Mouse (Mus musculus): ENCODE data around the gene Rbm20. TPM values are rescaled to one million over a fixed set of nuclear protein-coding genes. Genes with fewer than 3 reads are reported as not detected.

Gene Rbm20
- polyA plus RNA-seq, 1 experiment from 2014 or later: 3.6 TPM

GRCm38 (mm10) chr19:53893711-53894171 is 216.6 kb downstream of the Rbm20 start:
- Histone ChIP-seq H3K9ac (ENCODE audit: low read depth, low read length) (no peak overlapping the region), H3K9me3 (ENCODE audit: control insufficient read depth, low read length) (no peaks in the 10 kb centered on the region), H3K27ac (ENCODE audit: low read depth, low read length) (no peak overlapping the region), H3K27me3 (ENCODE audit: control insufficient read depth, insufficient read depth, low read length) (no peaks in the 10 kb centered on the region), H3K36me3 (ENCODE audit: control insufficient read depth, insufficient read depth, low read length) (no peaks in the 10 kb centered on the region), H3K4me3 (ENCODE audit: low read length) (no peak overlapping the region), H3K4me1 (ENCODE audit: control insufficient read depth, insufficient read depth, low read length) (peaks cover 12% of the 10 kb centered on the region; the same call in 1 of the 2 replicates), H3K4me2 (replicated peaks; ENCODE audit: low read depth, low read length) (no peak overlapping the region)
- WGBS: 66% methylated on average over 3 of the region's 3 CpGs
- ATAC-seq (ENCODE audit: low FRiP score, low TSS enrichment): no peak

- no peak for ATAC-seq (ENCODE audit: low FRiP score, low TSS enrichment)
These were observed 217.5 kb downstream of the Rbm20 start for GRCm38 (mm10) chr19:53894538-53895121.

GRCm38 (mm10) chr19:53898046-53898445 is 220.9 kb downstream of the Rbm20 start:
- peaks cover 6% of the 10 kb centered on the region; the same call in 1 of the 2 replicates for H3K4me1 ChIP-seq (ENCODE audit: control insufficient read depth, insufficient read depth, low read length)
- no peaks in the 10 kb centered on the region for H3K27me3 ChIP-seq (ENCODE audit: control insufficient read depth, insufficient read depth, low read length)
- ATAC-seq (ENCODE audit: low FRiP score, low TSS enrichment): no peak
- no peak overlapping the region for H3K9ac ChIP-seq (ENCODE audit: low read depth, low read length)
- H3K36me3 ChIP-seq (ENCODE audit: control insufficient read depth, insufficient read depth, low read length): no peaks in the 10 kb centered on the region
- H3K4me2 ChIP-seq (replicated peaks; ENCODE audit: low read depth, low read length): no peak overlapping the region
- WGBS: 90% methylated on average over 5 of the region's 5 CpGs
- H3K9me3 ChIP-seq (ENCODE audit: control insufficient read depth, low read length): no peaks in the 10 kb centered on the region
- no peak overlapping the region for H3K27ac ChIP-seq (ENCODE audit: low read depth, low read length)
- H3K4me3 ChIP-seq (ENCODE audit: low read length): no peak overlapping the region

More at GRCm38 (mm10) chr19:53894538-53895121, 217.5 kb downstream of the Rbm20 start:
- Histone ChIP-seq H3K4me2 (replicated peaks; ENCODE audit: low read depth, low read length) (no peak overlapping the region), H3K4me1 (ENCODE audit: control insufficient read depth, insufficient read depth, low read length) (peaks cover 12% of the 10 kb centered on the region; the same call in 1 of the 2 replicates), H3K9me3 (ENCODE audit: control insufficient read depth, low read length) (no peaks in the 10 kb centered on the region), H3K27me3 (ENCODE audit: control insufficient read depth, insufficient read depth, low read length) (no peaks in the 10 kb centered on the region), H3K36me3 (ENCODE audit: control insufficient read depth, insufficient read depth, low read length) (no peaks in the 10 kb centered on the region), H3K27ac (ENCODE audit: low read depth, low read length) (no peak overlapping the region), H3K9ac (ENCODE audit: low read depth, low read length) (no peak overlapping the region), H3K4me3 (ENCODE audit: low read length) (no peak overlapping the region)
- 70% methylated on average over 12 of the region's 12 CpGs for WGBS

GRCm38 (mm10) chr19:53898498-53898897 is 221.4 kb downstream of the Rbm20 start:
- H3K4me1 ChIP-seq (ENCODE audit: control insufficient read depth, insufficient read depth, low read length): peaks cover 6% of the 10 kb centered on the region; the same call in 1 of the 2 replicates
- H3K9ac ChIP-seq (ENCODE audit: low read depth, low read length): no peak overlapping the region
- 71% methylated on average over 4 of the region's 4 CpGs for WGBS
- H3K27ac ChIP-seq (ENCODE audit: low read depth, low read length): no peak overlapping the region
- no peaks in the 10 kb centered on the region for H3K9me3 ChIP-seq (ENCODE audit: control insufficient read depth, low read length)
- H3K4me2 ChIP-seq (replicated peaks; ENCODE audit: low read depth, low read length): no peak overlapping the region
- no peaks in the 10 kb centered on the region for H3K27me3 ChIP-seq (ENCODE audit: control insufficient read depth, insufficient read depth, low read length)
- no peaks in the 10 kb centered on the region for H3K36me3 ChIP-seq (ENCODE audit: control insufficient read depth, insufficient read depth, low read length)
- no peak overlapping the region for H3K4me3 ChIP-seq (ENCODE audit: low read length)
- no peak for ATAC-seq (ENCODE audit: low FRiP score, low TSS enrichment)

- Histone ChIP-seq H3K9ac (ENCODE audit: low read depth, low read length) (no peak overlapping the region), H3K4me2 (replicated peaks; ENCODE audit: low read depth, low read length) (no peak overlapping the region), H3K36me3 (ENCODE audit: control insufficient read depth, insufficient read depth, low read length) (no peaks in the 10 kb centered on the region), H3K4me1 (ENCODE audit: control insufficient read depth, insufficient read depth, low read length) (no peaks in the 10 kb centered on the region; the same call in 1 of the 2 replicates), H3K4me3 (ENCODE audit: low read length) (no peak overlapping the region), H3K27ac (ENCODE audit: low read depth, low read length) (no peak overlapping the region), H3K27me3 (ENCODE audit: control insufficient read depth, insufficient read depth, low read length) (no peaks in the 10 kb centered on the region), H3K9me3 (ENCODE audit: control insufficient read depth, low read length) (no peaks in the 10 kb centered on the region)
- no peak for ATAC-seq (ENCODE audit: low FRiP score, low TSS enrichment)
- 76% methylated on average over 25 of the region's 25 CpGs for WGBS
These were observed 222.1 kb downstream of the Rbm20 start for GRCm38 (mm10) chr19:53898970-53899900.

- H3K4me2 ChIP-seq (replicated peaks; ENCODE audit: low read depth, low read length): no peak overlapping the region
- no peak overlapping the region for H3K9ac ChIP-seq (ENCODE audit: low read depth, low read length)
- H3K4me1 ChIP-seq (ENCODE audit: control insufficient read depth, insufficient read depth, low read length): peaks cover 4% of the 10 kb centered on the region; the same call in 1 of the 2 replicates
- H3K36me3 ChIP-seq (ENCODE audit: control insufficient read depth, insufficient read depth, low read length): no peaks in the 10 kb centered on the region
- H3K9me3 ChIP-seq (ENCODE audit: control insufficient read depth, low read length): no peaks in the 10 kb centered on the region
- no peaks in the 10 kb centered on the region for H3K27me3 ChIP-seq (ENCODE audit: control insufficient read depth, insufficient read depth, low read length)
- ATAC-seq (ENCODE audit: low FRiP score, low TSS enrichment): no peak
- WGBS: 81% methylated on average over 14 of the region's 14 CpGs
- H3K27ac ChIP-seq (ENCODE audit: low read depth, low read length): no peak overlapping the region
- H3K4me3 ChIP-seq (ENCODE audit: low read length): no peak overlapping the region
These were observed 223.0 kb downstream of the Rbm20 start for GRCm38 (mm10) chr19:53899941-53900610.

- H3K9ac ChIP-seq (ENCODE audit: low read depth, low read length): peak overlapping the region; percentile 66; the same call in 1 of the 2 replicates
- peaks cover 7% of the 10 kb centered on the region for H3K4me1 ChIP-seq (ENCODE audit: control insufficient read depth, insufficient read depth, low read length)
- WGBS: 50% methylated on average over 15 of the region's 15 CpGs
- H3K27ac ChIP-seq (ENCODE audit: low read depth, low read length): peak overlapping the region; percentile 68
- H3K36me3 ChIP-seq (ENCODE audit: control insufficient read depth, insufficient read depth, low read length): no peaks in the 10 kb centered on the region
- no peaks in the 10 kb centered on the region for H3K27me3 ChIP-seq (ENCODE audit: control insufficient read depth, insufficient read depth, low read length)
- peak overlapping the region; percentile 97 for H3K4me3 ChIP-seq (ENCODE audit: low read length)
- peak overlapping the region; percentile 59 for H3K4me2 ChIP-seq (replicated peaks; ENCODE audit: low read depth, low read length)
- no peak for ATAC-seq (ENCODE audit: low FRiP score, low TSS enrichment)
- no peaks in the 10 kb centered on the region for H3K9me3 ChIP-seq (ENCODE audit: control insufficient read depth, low read length)
These were observed 225.0 kb downstream of the Rbm20 start for GRCm38 (mm10) chr19:53901931-53902738.

GRCm38 (mm10) chr19:53902739-53903487 is 225.8 kb downstream of the Rbm20 start:
- Histone ChIP-seq H3K9me3 (ENCODE audit: control insufficient read depth, low read length) (no peaks in the 10 kb centered on the region), H3K9ac (ENCODE audit: low read depth, low read length) (peak overlapping the region; percentile 91), H3K27ac (ENCODE audit: low read depth, low read length) (peak overlapping the region; percentile 93), H3K36me3 (ENCODE audit: control insufficient read depth, insufficient read depth, low read length) (no peaks in the 10 kb centered on the region), H3K4me1 (ENCODE audit: control insufficient read depth, insufficient read depth, low read length) (peaks cover 7% of the 10 kb centered on the region), H3K4me2 (replicated peaks; ENCODE audit: low read depth, low read length) (peak overlapping the region; percentile 71), H3K4me3 (ENCODE audit: low read length) (peak overlapping the region; percentile 97), H3K27me3 (ENCODE audit: control insufficient read depth, insufficient read depth, low read length) (no peaks in the 10 kb centered on the region)
- ATAC-seq (ENCODE audit: low FRiP score, low TSS enrichment): peak; percentile 98
- WGBS: under 1% methylated on average over 60 of the region's 61 CpGs

All from kidney, embryonic 14.5 days (tissue).